Mouse (Mus musculus) CH12.LX (cell line): ENCODE results near the gene Acoxl. TPM values are rescaled to one million over a fixed set of nuclear protein-coding genes. Genes with fewer than 3 reads are reported as not detected.

Experiments used
- DNase-seq: peaks from one replicate; pipeline ENCODE4 v3.0.0-alpha.2; 2013; ENCODE audit errors: extremely low read depth
- H3K27ac ChIP-seq: 2 replicates; pipeline ENCODE4 v1.5.1; 2012; ENCODE audit warnings: low read depth, mild to moderate bottlenecking, control low read depth, moderate library complexity; ENCODE audit not compliant: insufficient read depth
- H3K27me3 ChIP-seq: replicated peaks from 2 replicates; pipeline ENCODE3; 2012; ENCODE audit warnings: inconsistent platforms
- H3K36me3 ChIP-seq, 2 experiments: replicated peaks in 1 of 2; 2 replicates each; pipeline versions ENCODE3 to v1.6.1; 2012; ENCODE audit warnings: inconsistent platforms in 1 of 2, low read length in 1 of 2, mild to moderate bottlenecking in 1 of 2, mixed read lengths in 1 of 2, moderate library complexity in 1 of 2; ENCODE audit not compliant: control insufficient read depth in 1 of 2, insufficient read depth in 1 of 2
- H3K4me1 ChIP-seq, 2 experiments: 2 replicates each; pipeline ENCODE4 v1.6.1; 2012; ENCODE audit warnings: inconsistent platforms in 1 of 2, moderate library complexity in 1 of 2; ENCODE audit not compliant: insufficient read depth in 2 of 2, control insufficient read depth in 1 of 2
- H3K4me2 ChIP-seq: 2 replicates; pipeline ENCODE4 v1.6.1; 2012; ENCODE audit warnings: low read depth, mild to moderate bottlenecking, control low read depth; ENCODE audit not compliant: poor library complexity, insufficient read depth, severe bottlenecking
- H3K4me3 ChIP-seq, 3 experiments: fragments of 150-350 bp in 1 of 3; sonication (generic) in 1 of 3; replicated peaks in 1 of 3; 2 replicates each; pipeline versions ENCODE3 to v1.5.1; 2011 to 2012; ENCODE audit warnings: low read depth in 2 of 3, low read length in 2 of 3, mild to moderate bottlenecking in 2 of 3, moderate library complexity in 2 of 3, control low read depth in 1 of 3, improper control_type of control experiment in 1 of 3, inconsistent platforms in 1 of 3, mixed read lengths in 1 of 3; ENCODE audit not compliant: poor library complexity in 1 of 3
- H3K79me2 ChIP-seq: replicated peaks from 2 replicates; pipeline ENCODE4 v1.6.1; 2012; ENCODE audit warnings: mild to moderate bottlenecking, moderate library complexity; ENCODE audit not compliant: control insufficient read depth, poor library complexity, insufficient read depth, severe bottlenecking; ENCODE audit errors: extremely low read depth
- H3K9ac ChIP-seq: 2 replicates; pipeline ENCODE4 v1.6.1; 2012; ENCODE audit warnings: low read depth, mild to moderate bottlenecking, control low read depth, moderate library complexity; ENCODE audit not compliant: insufficient read depth
- H3K9me3 ChIP-seq: replicated peaks from 2 replicates; pipeline ENCODE3; 2012; ENCODE audit warnings: low read length, inconsistent platforms, mixed read lengths
- BHLHE40 ChIP-seq: IDR thresholded peaks from 2 replicates; pipeline ENCODE4 v1.6.1; 2011; ENCODE audit warnings: mild to moderate bottlenecking, low read depth, low read length, improper control_type of control experiment
- E2F4 ChIP-seq: IDR thresholded peaks from 2 replicates; pipeline ENCODE4 v1.6.1; 2011; ENCODE audit warnings: low read depth, low read length, improper control_type of control experiment; ENCODE audit not compliant: insufficient replicate concordance
- ELF1 ChIP-seq: IDR thresholded peaks from 2 replicates; pipeline ENCODE4 v1.6.1; 2014; ENCODE audit warnings: low read depth, mild to moderate bottlenecking, inconsistent platforms, low read length, improper control_type of control experiment
- ETS1 ChIP-seq: conservative IDR thresholded peaks from 2 replicates; pipeline ENCODE4 v1.6.1; 2012; ENCODE audit warnings: low read depth, mild to moderate bottlenecking, inconsistent platforms, low read length, improper control_type of control experiment, moderate library complexity
- IRF4 ChIP-seq: IDR thresholded peaks from 2 replicates; pipeline ENCODE4 v1.6.1; 2014; ENCODE audit warnings: low read depth, mild to moderate bottlenecking, inconsistent platforms, low read length, improper control_type of control experiment
- JUN ChIP-seq: IDR thresholded peaks from 2 replicates; pipeline ENCODE4 v1.6.1; 2011; ENCODE audit warnings: low read depth, mild to moderate bottlenecking, low read length, improper control_type of control experiment, moderate library complexity; ENCODE audit not compliant: insufficient read depth
- KAT2A ChIP-seq: IDR thresholded peaks from 2 replicates; pipeline ENCODE4 v1.6.1; 2012; ENCODE audit warnings: low read length, improper control_type of control experiment, inconsistent platforms; ENCODE audit not compliant: insufficient replicate concordance
- MAFK ChIP-seq: IDR thresholded peaks from 2 replicates; pipeline ENCODE4 v1.6.1; 2011; ENCODE audit warnings: low read length, improper control_type of control experiment; ENCODE audit not compliant: insufficient replicate concordance
- MAZ ChIP-seq: IDR thresholded peaks from 2 replicates; pipeline ENCODE4 v1.6.1; 2012; ENCODE audit warnings: low read depth, mild to moderate bottlenecking, inconsistent platforms, low read length, improper control_type of control experiment, moderate library complexity
- MEF2A ChIP-seq: IDR thresholded peaks from 2 replicates; pipeline ENCODE4 v1.6.1; 2014; ENCODE audit warnings: low read depth, mild to moderate bottlenecking, inconsistent platforms, low read length, improper control_type of control experiment, borderline replicate concordance
- MYC ChIP-seq: IDR thresholded peaks from 2 replicates; pipeline ENCODE4 v1.6.1; 2011; ENCODE audit warnings: low read depth, mild to moderate bottlenecking, improper control_type of control experiment, low read length
- NELFE ChIP-seq: IDR thresholded peaks from 2 replicates; pipeline ENCODE4 v1.6.1; 2011; ENCODE audit warnings: low read depth, low read length, improper control_type of control experiment
- NRF1 ChIP-seq: IDR thresholded peaks from 2 replicates; pipeline ENCODE4 v1.6.1; 2014; ENCODE audit warnings: low read depth, mild to moderate bottlenecking, inconsistent platforms, low read length, improper control_type of control experiment, moderate library complexity
- PAX5 ChIP-seq: IDR thresholded peaks from 2 replicates; pipeline ENCODE4 v1.6.1; 2012; ENCODE audit warnings: low read length, inconsistent platforms, mixed read lengths
- SIN3A ChIP-seq: IDR thresholded peaks from 2 replicates; pipeline ENCODE4 v1.6.1; 2012; ENCODE audit warnings: low read length, improper control_type of control experiment, inconsistent platforms
- SMC3 ChIP-seq: IDR thresholded peaks from 2 replicates; pipeline ENCODE4 v1.6.1; 2011; ENCODE audit warnings: low read depth, low read length, improper control_type of control experiment
- USF1 ChIP-seq: IDR thresholded peaks from 2 replicates; pipeline ENCODE4 v1.6.1; 2014; ENCODE audit warnings: low read depth, mild to moderate bottlenecking, inconsistent platforms, low read length, improper control_type of control experiment
- ZC3H11A ChIP-seq: IDR thresholded peaks from 2 replicates; pipeline ENCODE4 v1.6.1; 2012; ENCODE audit warnings: low read depth, mild to moderate bottlenecking, inconsistent platforms, low read length, improper control_type of control experiment
- ZKSCAN1 ChIP-seq: IDR thresholded peaks from 2 replicates; pipeline ENCODE4 v1.6.1; 2012; ENCODE audit warnings: low read depth, inconsistent platforms, low read length, improper control_type of control experiment, borderline replicate concordance
- ZMIZ1 ChIP-seq: IDR thresholded peaks from 2 replicates; pipeline ENCODE4 v1.6.1; 2012; ENCODE audit warnings: low read depth, mild to moderate bottlenecking, inconsistent platforms, low read length, improper control_type of control experiment
- ZNF384 ChIP-seq: IDR thresholded peaks from 2 replicates; pipeline ENCODE4 v1.6.1; 2012; ENCODE audit warnings: low read depth, low read length, improper control_type of control experiment, inconsistent platforms
- dilution Hi-C: fragments of 300-500 bp; cut with MboI; formaldehyde crosslinking; loops from 2 replicates; pipeline ENCODE4 v1.14.3; 2020; ENCODE audit warnings: low sequenced_read_pairs; ENCODE audit not compliant: extremely low pct_unique_long_range_greater_than_20kb, extremely low pct_ligation_motif_present
- in situ Hi-C: fragments of 300-500 bp; cut with MboI; formaldehyde crosslinking; loops from 3 replicates; pipeline ENCODE4 v1.14.3; 2019; ENCODE audit warnings: low sequenced_read_pairs, low pct_ligation_motif_present, low pct_unique_long_range_greater_than_20kb, mixed read lengths
- polyA plus RNA-seq: library from polyadenylated mRNA; unstranded; fragments of >175 nt; gene quantifications from 2 replicates; pipeline ENCODE4 v1.2.1, GENCODE M21; 2012; ENCODE audit warnings: low read depth; ENCODE audit not compliant: insufficient read length
- total RNA-seq, 2 experiments: library from RNA; depleted of rRNA; stranded (reverse); fragments of 300-350 nt in 1 of 2; fragments of >200 nt in 1 of 2; gene quantifications; 2 replicates each; pipeline ENCODE4 v1.2.3; 2012 to 2014

Gene Acoxl
- total and polyA plus RNA-seq, 3 experiments = 0.25 to 0.43 TPM; not detected in 1

DNA sequence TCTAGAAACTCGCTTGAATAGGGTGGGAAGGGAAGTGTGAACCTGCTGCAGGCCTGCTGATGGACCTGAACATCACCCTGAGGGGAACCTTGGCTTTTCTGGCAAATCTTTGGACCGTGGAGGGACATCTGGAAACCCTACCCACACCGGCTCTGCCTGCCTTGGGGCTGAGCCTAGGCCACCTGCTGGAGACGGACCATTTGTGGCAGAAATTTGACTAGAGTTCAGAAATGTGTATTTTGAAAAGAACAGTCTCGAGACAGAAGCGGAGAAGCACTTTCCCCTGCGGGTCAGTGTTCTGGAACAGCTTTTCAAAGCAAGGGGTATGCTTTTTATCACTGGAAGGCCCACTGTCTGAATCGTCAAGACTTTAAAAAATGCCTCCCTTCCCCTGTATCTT lies 296.3 kb downstream of the Acoxl start (continued):
- TF ChIP-seq E2F4 (0 out of 2 replicates have a peak, but pooled peaks have one; percentile 57), ELF1 (no peak), ZNF384 (0 out of 2 replicates have a peak, but pooled peaks have one; percentile 15), JUN (peak; percentile 54; the same call in 1 of the 2 replicates), ZKSCAN1 (no peak), IRF4 (peak; percentile 92), ZC3H11A (no peak), BHLHE40 (peak; percentile 95), MEF2A (peak; percentile 85), SIN3A (peak; percentile 60; the same call in 1 of the 2 replicates), SMC3 (peak; percentile 59), MAZ (peak; percentile 78; the same call in 1 of the 2 replicates), USF1 (no peak), MYC (peak; percentile 48; the same call in 1 of the 2 replicates), PAX5 (no peak), NRF1 (no peak), ZMIZ1 (0 out of 2 replicates have a peak, but pooled peaks have one; percentile 46), KAT2A (0 out of 2 replicates have a peak, but pooled peaks have one; percentile 25), ETS1 (peak; percentile 87), MAFK (peak; percentile 87)

DNA sequence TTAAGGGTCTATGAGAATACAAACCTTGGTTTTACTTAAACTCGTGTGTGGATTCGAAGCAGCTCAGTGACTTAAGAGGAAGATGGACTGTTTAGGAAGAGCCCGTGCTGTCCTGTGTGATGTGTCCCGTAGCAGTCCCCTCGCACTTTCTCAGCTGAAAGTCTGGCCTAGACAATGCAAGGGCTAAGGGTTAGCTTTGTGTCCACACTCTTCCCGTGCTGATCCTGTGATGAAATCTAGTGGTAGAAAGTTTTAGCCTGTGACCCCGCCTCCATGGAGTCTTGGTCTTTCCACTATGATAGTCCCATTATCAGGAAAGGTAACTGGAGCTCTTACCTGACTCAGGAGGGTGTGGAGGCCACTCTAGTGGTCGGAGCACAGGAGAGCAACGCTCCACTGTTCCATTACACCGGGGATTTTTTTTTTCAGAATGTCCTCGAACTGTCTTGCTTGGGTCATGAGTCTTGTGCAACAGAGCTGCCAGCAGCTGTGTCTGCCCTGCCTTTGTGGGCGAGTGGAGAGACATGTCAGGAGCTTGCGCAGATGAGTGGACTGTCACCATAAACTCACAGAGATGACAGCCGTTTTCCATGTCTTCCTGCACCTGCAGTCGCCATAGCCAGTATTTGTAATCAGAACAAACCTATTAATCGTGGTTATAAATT lies 298.2 kb downstream of the Acoxl start:
- no peaks in the 10 kb centered on the region for H3K27me3 ChIP-seq
- H3K4me3 ChIP-seq = no peak overlapping the region
- TF ChIP-seq SIN3A = no peak
- TF ChIP-seq NELFE = no peak
- peaks cover 0 to 68% of the 10 kb centered on the region in 2 experiments for H3K36me3 ChIP-seq
- no peaks in the 10 kb centered on the region for H3K9me3 ChIP-seq
- peaks cover 24 to 70% of the 10 kb centered on the region in 2 experiments for H3K4me1 ChIP-seq
- in situ Hi-C loops = no loop called here
- H3K4me2 ChIP-seq = no peak overlapping the region
- dilution Hi-C loops = no loop called here
- no peak overlapping the region for H3K27ac ChIP-seq
- H3K9ac ChIP-seq = no peak overlapping the region
- no peak for DNase-seq
- no peaks in the 10 kb centered on the region for H3K79me2 ChIP-seq
